Mouse (Mus musculus) heart, adult 9 months (tissue): Measurements from ENCODE around the gene Cntnap5a.
"Not testable (repeated sequence)": the region's sequence is repeated elsewhere in the genome, so short reads cannot be mapped to it uniquely, and the experiment has no call there.

Experiments used
- DNase-seq, 2 experiments: peaks; one replicate each; pipeline ENCODE4 v3.0.0; 2022; ENCODE audit warnings: low spot score in 2 of 2

Cntnap5a gene

DNA sequence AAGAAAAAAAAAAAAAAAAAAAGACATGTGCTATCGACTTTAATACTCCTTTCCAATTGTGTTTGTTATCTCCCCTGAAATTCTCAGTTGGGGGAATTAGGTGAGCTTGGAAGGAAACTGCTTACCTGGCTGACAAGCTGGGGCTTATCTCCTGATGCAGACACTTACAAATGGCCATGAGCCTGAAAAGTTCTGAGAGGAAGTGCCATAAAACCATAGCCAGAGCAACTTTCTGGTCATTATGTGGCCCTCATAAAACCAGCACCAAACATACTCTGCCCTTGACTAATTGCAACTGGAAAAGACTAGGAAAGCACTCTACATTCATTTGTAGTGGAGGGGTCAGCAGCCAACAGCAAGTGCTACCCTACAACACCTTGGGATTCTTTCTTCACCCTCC, 359.5 kb downstream of the Cntnap5a start:
- DNase-seq, result no peak

DNA sequence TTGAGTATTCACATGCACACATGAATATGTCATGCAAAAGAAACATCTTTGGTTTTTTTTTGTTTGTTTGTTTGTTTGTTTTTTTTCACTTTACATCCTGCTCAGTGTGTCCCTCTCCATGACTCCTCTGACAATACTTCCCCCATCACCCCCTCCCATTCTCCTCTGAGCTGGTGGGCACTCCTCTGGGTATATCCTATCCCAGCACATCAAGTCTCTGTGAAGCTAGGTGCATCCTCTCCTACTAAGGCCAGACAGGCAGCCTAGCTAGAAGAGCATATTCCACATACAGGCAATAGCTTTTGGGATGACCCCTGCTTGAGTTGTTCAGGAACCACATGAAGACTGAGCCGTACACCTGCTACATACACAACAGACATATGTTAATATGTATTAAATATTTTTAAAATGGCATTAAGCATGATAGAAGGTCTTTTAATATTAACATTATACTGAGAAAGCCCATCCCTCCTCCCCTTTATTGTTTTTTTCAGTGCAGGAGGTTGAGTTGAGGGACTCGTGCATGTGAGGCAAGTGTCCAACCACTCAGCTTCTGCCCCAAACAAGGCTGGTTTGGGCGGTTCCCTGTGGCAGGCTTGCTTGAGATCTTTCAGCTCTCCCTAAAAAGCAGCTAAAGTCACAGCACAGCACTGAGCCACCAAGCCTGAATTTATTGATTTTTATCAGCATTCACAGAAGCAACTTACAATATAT, 422.6 kb downstream of the Cntnap5a start:
- no peak for DNase-seq

DNA sequence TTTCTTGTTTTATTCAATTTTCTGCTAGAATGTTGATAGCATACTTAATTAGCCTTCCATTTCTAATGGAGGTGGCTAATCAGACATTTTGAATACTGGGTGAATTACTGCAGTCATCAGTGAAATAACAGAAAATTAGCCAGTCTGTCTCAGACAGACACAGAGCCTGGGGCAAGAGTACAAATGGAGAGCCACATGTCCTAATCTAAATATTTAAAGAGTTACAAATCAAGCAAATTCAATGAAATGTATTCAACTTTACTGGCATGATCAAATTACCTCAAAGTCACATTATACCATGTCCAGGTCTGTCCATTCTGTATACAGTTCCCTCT, 423.1 kb downstream of the Cntnap5a start:
- DNase-seq, result no peak

DNA sequence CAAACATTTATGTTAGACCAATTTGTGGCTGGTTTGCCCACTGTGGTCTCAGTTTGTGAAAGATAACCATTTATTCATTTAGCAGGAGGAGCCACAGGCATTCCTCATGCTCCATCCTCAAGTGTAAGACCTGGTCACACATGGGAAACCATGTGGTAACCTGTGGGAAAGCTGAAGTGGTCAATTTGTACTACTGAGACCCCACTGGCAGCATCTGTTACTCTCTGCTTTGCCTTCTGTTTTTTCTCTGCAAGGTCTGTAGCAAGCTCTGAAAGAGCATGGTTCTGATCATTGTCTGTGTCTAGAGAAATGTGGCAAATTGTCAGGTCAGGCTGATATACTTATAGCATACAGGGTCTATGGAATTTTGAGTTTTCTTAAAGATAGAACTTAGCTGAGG, 423.8 kb downstream of the Cntnap5a start:
- no peak for DNase-seq

DNA sequence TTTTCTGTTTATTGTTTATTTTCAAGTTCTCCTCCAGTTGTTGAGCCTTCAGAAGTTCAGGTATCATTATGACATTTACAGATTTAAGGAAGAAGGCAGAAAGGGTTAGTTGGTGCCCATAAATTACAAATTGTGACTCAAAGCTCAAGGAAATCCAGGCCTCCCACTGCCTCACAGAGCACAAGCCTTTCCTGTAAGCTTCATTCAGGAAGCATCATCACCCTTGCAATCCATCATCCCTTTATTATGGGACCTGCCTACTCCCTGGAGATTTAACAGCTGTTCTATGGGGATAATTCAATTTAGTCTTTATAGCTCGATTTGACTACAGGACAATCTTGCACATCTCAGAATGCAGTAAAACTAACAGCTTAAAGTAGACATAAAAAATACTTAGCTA, 441.2 kb downstream of the Cntnap5a start:
- DNase-seq, result no peak

DNA sequence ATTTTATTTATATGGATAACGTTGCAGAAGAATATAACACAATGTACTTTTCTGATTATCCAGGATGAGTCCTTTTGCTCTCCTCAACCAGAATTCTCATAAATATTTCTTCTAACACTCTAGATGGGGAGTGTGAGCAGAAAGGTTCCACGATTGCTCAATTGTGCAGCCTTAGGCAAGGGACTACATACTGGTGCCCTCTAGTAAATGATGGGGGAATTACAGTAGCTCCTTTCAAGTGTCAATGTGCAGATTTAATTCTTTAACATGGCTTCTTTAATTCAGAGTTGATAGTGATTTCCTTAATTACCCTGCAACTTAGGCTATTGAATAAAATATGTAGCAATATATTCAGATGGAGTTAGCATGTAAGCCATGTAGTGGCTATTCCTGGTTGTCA, 442.5 kb downstream of the Cntnap5a start:
- DNase-seq, result no peak

DNA sequence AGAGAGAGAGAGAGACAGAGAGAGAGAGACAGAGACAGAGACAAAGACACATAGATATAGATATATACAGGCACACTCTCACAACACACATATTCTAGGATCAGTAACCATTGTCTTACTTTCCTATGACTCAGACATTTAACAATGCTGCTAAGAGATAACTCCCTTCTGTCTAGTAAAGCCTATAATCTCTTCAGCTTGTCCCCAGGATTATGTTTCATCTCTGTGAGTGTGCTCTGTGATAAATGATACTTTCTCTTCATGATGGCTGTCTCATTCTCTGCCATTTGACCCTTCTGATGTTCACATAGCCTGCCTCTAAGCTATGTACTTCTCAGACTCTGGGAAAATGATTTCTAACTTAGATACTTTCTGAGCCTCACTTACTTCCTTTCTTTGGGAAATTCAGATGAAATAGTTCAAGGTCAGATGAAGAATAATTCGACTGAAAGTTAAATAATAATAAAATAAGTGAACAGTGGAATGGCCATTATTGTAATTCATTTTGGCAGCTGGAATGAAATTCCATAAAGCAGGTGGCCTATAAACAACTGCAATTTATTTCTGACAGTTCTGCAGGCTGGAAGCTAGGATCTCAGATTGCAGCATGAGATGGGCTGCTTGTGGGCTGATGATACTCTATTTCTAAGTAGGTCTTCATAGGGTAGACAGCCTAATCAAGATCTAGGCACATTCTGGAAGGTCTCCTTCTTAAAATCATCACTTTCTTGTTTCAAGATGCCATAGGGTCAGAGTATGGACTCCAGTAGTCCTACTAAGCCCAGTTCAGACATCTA, 444.1 kb downstream of the Cntnap5a start:
- DNase-seq, result no peak

DNA sequence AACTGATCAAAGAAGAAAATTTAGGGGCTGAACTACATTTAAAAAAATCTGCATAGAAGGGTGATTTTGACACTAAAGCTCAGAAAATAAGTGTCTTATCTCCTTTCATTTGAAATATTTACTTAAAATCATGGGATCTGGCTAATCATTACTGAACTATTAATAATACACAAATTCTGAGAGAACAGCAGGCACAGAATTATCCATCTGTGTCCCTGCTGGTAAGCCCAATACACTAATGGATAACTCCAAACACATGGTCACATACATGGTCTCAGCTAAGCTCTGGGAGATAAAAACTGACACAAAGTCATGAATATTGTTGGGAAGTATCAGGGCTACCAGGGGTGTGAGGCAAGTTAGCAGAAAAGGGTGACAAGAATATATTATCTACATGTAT, 447.9 kb downstream of the Cntnap5a start:
- DNase-seq, result no peak

DNA sequence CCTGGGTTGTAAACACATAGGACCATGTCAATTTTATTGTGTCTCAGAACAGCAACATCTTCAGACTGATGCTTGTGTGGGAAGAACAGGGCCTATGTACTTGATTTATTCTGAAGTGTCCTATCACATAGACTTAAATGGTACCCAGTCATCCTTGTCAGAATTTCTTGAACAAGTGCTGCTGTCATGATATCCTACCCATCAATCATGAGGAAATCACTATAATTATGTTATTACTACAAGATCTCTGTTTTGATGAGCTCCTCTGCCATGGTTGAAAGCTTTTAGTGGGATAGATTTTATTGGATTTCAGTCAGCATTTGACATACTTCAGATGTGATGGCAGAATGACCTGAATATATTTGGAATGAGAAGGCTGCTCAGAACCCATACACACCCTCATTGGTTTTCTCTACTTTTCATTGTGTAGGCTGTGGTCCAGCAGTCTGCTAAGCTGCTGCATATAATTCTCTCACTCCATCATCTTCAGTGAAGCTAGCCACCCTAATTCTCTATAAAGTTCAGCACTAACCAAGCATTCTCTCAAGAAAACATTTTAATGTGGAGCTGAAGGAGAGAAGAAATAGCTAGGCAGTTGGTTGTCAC, 465.3 kb downstream of the Cntnap5a start:
- no peak for DNase-seq

DNA sequence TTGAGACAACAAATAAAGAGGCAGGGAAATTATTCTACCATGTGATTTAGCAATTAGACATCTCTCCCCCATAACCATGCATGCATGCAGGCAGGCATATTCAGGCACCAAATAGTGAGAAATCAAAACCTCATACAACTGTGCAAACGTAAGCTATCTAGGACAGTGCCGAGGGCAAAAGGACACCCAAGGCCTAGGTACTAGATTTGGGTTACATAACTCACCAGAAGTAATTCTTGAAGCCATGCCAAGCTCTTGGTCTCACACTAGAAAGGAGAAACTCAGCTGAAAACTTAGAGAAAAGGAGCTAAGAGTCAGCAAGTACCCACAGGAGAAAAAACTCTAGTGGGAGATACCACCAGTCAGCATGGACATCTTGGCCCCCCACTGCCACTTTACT, 499.9 kb downstream of the Cntnap5a start:
- no peak for DNase-seq

DNA sequence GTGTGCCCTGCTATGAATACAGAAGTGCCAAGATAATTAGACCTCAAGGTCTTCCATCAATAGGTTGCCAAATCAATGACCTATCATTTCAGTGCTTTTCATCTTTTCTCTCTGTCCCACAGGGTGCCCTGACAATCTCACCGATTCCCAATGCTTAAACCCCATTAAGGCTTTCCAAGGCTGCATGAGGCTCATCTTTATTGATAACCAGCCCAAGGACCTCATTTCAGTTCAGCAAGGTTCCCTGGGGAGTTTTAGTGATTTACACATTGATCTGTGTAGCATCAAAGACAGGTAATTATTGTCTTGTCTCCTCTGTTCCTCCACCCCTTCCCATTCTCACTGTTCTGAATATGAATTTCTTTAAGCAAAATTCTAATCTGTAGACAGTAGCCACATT, 503.6 kb downstream of the Cntnap5a start:
- not testable (repeated sequence) for DNase-seq

DNA sequence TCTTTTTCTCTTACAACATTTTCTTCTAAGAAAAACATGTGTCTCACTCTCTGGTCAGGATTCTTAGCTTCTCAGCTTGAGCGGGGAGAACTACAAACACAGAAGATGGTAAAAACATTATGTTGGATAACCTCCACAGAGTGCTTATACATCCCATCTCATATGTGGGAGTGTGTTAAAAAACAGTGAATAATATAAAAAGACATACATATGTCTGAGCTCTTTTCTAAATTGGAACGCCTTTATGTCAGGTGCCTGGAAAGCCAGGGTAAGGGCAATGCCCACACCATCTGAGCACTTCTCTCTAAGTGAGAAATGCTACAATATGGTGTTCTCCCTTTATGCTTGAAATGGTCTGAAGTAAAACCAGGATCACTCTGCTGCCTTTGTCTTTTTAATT, 507.7 kb downstream of the Cntnap5a start:
- DNase-seq, result no peak

DNA sequence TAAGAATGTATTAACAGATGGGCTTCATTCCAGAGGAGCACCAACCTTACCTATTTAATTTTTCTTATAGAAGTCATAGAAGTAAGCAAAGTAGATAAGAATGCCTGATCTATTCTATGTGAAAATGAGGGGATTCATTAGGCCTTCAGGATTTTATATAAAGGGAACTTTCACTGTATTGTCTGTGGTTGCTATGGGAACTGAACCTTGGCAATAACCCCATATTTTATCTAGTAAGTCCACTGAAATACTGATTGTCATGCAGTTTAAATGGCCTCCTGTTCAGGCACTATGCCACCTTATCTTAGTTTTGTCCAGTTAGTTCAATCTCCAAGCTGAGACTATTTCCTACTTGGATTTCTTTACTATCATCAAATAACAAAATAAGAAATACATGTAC, 532.3 kb downstream of the Cntnap5a start:
- DNase-seq, result no peak

DNA sequence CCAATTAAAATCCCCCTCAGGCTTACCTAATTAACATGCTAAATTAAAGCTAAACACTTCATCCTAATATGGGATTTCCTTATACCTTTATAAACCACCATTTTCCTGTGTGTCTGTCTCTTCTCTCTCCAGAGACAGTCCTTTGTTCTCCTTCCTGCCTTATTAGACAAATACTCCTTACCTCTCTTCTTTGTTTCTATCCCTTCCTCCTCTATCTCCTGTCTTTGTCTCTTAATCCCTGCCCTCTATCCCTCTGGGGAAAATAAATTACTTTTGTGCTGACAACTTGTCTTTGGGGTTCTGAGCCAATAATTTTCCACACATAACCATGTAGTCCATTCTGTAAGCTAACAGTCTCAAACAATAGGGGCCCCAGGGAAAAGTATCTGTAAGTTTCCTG, 556.0 kb downstream of the Cntnap5a start:
- no peak for DNase-seq

DNA sequence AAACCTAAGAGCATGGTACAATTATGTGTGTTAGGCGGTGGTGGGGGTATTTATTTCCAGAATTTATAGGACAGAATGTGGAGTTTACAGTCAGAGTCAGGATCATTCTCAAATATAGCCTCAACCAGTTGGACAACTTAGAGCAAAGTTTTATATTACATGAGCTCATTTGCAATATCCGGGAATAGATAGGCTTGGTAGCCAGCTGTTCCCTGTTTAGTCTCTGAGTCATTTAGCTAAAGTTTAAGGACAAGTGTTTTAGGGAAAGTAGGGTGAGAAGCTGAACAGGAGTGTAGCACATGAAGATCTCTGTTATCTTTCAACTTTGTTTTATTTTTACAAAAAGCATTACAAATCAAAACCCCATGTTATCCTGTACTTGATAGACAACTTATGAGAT, 559.3 kb downstream of the Cntnap5a start:
- no peak for DNase-seq

DNA sequence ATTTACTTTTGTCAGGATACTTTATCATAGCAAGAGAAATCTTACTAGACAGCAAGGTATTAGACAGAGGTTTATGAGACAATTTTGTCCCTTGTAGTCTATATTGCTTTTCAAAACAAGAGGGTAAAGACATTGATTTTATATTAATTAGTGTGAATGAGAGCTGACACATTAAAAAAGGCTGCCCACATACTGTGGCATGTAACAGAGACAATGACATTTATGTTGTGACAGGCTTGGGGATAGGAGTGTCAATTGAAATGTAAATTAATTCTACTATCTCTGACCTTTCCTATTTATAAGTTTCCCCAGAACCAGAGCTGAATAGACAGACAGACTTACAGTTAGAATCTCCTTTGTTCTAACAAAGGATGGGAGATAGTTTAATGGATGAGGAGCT, 596.6 kb downstream of the Cntnap5a start:
- DNase-seq, result no peak

DNA sequence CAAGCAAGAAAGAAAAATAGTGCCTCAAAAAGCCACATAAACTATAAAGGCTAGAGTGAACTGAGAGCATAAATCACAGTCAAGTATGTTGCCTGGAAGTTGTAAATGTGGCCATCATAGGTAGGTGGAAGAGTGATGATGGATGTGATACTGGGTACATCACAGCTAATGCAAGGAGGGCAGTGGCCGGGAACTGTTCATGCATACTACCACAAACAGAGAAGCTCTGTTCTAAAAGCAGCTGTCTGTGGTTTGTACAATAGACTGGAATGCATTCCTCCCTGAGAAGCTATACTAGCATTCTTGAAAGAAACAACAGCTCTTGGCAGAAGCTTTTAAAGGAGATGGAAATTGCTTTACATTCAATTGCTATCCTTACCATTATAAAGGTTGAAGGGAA, 599.4 kb downstream of the Cntnap5a start:
- DNase-seq, result no peak

DNA sequence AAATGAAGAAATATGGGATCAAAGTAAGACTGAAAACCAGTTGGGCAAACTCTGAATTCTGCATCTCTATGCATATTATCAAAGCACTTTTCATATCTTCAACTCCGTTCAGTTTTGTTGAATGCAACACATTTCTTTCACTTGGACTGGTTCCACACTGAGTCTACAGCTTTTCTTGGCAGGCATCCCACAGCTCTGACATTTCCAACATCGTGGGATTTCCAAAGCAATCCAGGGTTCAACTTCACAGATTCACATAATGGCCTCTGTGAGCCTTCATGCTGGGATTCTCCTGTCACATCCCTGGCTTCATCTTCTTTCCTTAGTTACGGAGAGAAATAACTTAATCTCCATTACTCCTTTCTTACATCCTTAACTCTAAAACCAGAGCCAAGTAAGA, 622.0 kb downstream of the Cntnap5a start:
- no peak for DNase-seq

DNA sequence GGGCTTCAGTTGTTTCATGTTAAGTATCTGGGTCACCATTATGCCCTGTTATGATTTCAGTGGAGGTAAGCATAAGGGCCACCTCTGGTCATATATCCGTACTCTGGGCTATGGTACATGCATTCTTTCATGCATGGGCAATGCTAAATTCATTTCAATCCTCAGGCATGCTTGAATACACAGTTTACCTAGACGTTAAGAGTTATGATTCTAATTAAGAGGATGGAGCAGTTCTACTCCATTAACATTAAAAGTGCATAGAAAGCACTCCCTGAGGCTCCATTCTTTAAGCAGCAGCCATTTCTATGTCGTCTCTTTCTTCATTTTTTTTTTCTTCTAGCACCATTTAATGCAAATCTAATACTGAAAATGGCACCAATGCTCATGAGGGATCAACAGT, 627.0 kb downstream of the Cntnap5a start:
- DNase-seq, result no peak

DNA sequence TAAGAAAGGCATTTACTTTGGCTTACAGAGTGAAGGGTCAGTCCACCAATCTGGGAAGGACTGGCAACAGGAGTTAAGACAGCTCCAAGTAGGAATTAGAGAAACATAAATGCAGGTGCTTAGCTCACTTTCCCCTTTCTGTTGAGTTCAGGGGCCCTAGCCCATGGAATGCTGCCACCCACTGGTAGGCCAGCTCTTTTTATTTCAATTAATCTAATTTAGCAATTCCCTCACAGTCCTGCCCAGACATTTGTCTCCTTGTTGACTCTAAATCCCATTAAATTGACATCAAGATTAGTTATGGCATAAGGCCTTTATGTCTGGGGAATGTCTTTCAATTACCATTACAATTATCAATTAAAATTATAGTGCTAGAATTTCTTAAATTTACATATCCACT, 628.7 kb downstream of the Cntnap5a start:
- no peak for DNase-seq

DNA sequence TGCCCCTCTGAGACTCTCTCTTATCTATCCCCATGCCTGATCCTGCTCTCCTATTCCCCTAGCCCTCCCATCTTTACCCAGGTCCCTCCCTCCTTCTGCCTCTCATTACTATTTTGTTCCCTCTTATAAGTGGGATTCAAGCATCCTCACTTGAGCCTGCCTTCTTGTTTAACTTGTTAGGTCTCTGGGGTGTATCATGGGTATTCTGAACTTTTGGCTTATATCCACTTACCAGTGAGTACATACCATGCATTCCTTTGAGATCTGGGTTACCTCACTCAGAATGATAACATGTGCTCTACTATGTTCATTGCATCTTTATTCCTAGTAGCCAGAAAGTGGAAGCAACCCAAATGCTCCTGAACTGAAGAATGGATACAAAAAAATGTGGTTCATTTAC, 639.9 kb downstream of the Cntnap5a start:
- no peak for DNase-seq

DNA sequence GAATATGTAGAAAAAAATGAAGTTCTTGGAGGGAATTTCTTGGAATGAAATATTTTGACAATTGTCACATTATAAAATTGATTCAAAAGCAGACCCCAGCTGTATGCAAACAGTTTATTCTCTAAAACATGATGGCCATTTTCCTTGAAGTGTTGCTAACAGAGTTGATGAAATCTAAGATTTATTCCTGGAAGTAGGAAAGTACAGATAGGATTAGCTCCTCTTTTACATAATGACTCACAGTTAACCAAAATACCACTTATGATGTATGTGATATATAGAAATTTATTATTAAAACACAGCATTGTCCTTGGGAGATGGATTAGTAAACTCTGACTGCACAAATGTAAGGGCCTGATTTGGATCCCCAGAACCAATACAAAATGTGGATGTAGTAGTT, 669.1 kb downstream of the Cntnap5a start:
- no peak for DNase-seq

DNA sequence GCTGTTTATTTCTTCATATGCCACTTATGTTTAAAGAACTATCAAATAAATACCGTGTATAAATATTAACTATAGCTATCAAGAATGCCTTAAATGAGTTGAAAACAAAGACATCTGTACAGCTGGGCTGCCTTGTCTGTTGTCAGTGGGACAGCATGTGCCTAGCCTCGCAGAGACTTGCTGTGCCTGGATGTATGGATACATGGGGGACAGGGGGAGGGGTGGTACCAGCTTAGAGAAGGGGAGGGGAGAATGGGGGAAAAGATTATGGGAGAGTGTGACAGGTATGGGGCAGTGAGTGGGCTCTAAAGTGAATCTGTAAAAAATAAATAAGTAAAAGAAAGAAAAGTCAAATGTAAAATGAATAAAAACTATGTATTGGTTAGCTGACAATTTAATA, 681.0 kb downstream of the Cntnap5a start:
- no peak for DNase-seq
